Mouse (Mus musculus) embryonic fibroblast, embryonic 13.5 days (primary cell): ENCODE measurements around the gene Oxct2b.

ENCODE experiments used
- CTCF ChIP-seq: IDR thresholded peaks from 2 replicates; pipeline ENCODE4 v1.5.1; 2011; ENCODE audit warnings: mild to moderate bottlenecking, control low read depth, low read length, moderate library complexity, borderline replicate concordance; ENCODE audit not compliant: insufficient read depth
- POLR2A ChIP-seq: IDR thresholded peaks from 2 replicates; pipeline ENCODE4 v1.6.1; 2011; ENCODE audit warnings: low read depth, mild to moderate bottlenecking, control low read depth, low read length, moderate library complexity

- TF ChIP-seq POLR2A (no peak), CTCF (no peak)
Measured at GRCm38 (mm10) chr4:123092621-123093020, 23.4 kb upstream of the Oxct2b start.
